Mouse (Mus musculus): Measurements from ENCODE around the gene Syngr4. TPM values are rescaled to one million over a fixed set of nuclear protein-coding genes. Genes with fewer than 3 reads are reported as not detected.
A peak's percentile ranks its signal among the peaks of the same experiment; 100 is the strongest.
"Not testable (repeated sequence)": the region's sequence is repeated elsewhere in the genome, so short reads cannot be mapped to it uniquely, and the experiment has no call there.

Syngr4 gene
- 0.41 TPM in 1 of 2 replicates, not detected in the other for polyA plus RNA-seq (2012; rRNA removed)

DNA sequence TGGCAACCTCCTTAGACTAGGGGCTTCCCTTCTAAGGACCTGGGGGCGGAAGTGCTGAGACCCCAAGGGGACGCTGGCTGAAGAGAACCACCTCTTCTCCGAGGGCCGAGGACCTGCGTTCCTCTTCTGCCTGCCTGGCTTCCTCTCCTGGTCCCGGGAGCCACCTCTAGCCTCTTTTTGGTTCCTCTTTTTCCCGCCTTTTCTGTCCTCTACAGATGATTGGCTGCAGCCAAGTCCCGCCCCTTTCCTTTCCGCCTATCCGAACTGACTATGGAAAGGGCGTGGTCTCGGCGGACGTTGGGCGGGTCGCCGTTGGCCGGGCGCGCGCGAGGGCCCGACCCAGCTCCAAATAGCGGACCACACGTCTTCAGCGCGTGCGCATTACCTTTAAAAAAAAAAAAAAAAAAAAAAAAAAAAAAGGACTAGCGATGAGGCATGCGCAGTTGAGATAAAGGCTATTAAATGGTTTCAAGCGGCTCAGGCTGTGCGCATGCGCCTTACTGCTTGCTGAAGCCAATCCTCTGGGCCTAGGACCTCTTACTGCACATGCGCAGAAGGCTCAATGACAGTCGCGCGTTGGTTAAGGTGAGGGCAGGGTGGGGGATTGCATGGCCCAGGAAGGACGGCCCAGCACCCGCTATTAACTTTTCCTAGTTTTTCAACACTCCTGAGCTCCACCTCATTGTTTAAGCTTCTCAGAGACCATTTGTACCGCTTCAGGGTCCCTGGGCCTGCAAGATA, at the start of gene Syngr4, which contains the start of gene Tmem143:
Gene Syngr4 (minus strand): TSS at position 198 of the 741 bp plus-strand sequence.
Gene Tmem143 (plus strand): TSS at position 425 of the 741 bp plus-strand sequence.
- Histone ChIP-seq H3K36me3 (ENCODE audit: control insufficient read depth, insufficient read depth, low read length) (no peaks in the 10 kb centered on the region), H3K4me3 (ENCODE audit: low read depth, low read length) (peak within 1 kb of the TSS; percentile 71), H3K27ac (ENCODE audit: insufficient read depth, low read depth, low read length) (peak within 1 kb of the TSS; percentile 88), H3K4me1 (ENCODE audit: control insufficient read depth, insufficient read depth, insufficient read length, low read length) (peaks cover 3% of the 10 kb centered on the region), H3K27me3 (ENCODE audit: control insufficient read depth, insufficient read depth, low read length) (no peaks in the 10 kb centered on the region)
- no peak for TF ChIP-seq CTCF (IDR thresholded peaks at IDR 0.05; ENCODE audit: extremely low read depth, insufficient read length, insufficient replicate concordance, low read depth, low read length)
- peak; percentile 84; the same call in 1 of the 2 replicates for TF ChIP-seq POLR2A (IDR thresholded peaks at IDR 0.05; ENCODE audit: low read depth, low read length)
- WGBS, result 1% methylated on average over 40 of the region's 40 CpGs

DNA sequence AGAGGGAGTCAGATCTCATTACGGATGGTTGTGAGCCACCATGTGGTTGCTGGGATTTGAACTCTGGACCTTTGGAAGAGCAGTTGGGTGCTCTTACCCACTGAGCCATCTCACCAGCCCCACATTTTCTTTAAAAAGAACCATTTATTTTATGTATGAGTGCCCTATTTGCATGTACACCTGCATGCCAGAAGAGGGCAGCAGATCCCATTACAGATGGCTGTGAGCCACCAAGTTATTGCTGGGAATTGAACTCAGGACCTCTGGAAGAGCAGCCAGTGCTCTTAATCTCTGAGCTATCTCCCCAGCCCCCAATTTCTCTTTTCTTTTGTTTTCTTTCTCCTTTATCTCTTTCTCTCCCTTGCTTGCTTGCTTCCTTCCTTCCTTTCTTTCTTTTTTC, 46.8 kb upstream of the Syngr4 start:
- not testable (repeated sequence) for H3K27ac ChIP-seq (ENCODE audit: insufficient read depth, low read depth, low read length); H3K4me3 ChIP-seq (ENCODE audit: low read depth, low read length); H3K27me3 ChIP-seq (ENCODE audit: control insufficient read depth, insufficient read depth, low read length); H3K36me3 ChIP-seq (ENCODE audit: control insufficient read depth, insufficient read depth, low read length)
- peak; percentile 19; the same call in 1 of the 2 replicates for TF ChIP-seq CTCF (IDR thresholded peaks at IDR 0.05; ENCODE audit: extremely low read depth, insufficient read length, insufficient replicate concordance, low read depth, low read length)
- 56% methylated on average over 1 of the region's 1 CpGs for WGBS
- H3K4me1 ChIP-seq (ENCODE audit: control insufficient read depth, insufficient read depth, insufficient read length, low read length), result peaks cover 11% of the 10 kb centered on the region

DNA sequence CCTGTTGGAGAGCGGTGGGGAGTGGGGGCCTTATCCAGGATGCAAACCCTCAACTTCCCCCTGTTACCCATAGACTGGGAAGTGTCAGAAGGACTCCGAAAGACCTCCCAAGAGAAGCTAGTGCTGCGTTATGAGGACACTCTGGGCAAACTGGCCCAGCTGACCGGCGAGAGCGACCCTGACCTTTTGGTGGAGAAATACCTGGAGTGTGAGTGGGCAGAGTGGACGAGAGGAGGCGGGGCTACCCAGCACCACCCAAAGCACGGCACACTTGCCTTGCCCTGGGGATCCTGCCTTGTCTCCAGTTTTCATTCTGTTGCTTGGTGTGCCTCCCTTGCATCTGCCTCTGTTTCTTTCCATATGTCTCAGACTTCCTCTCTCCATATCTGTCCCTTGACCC, 45.5 kb upstream of the Syngr4 start:
- Histone ChIP-seq H3K36me3 (ENCODE audit: control insufficient read depth, insufficient read depth, low read length) (no peaks in the 10 kb centered on the region; the same call in 1 of the 2 replicates), H3K4me1 (ENCODE audit: control insufficient read depth, insufficient read depth, insufficient read length, low read length) (peaks cover 11% of the 10 kb centered on the region), H3K4me3 (ENCODE audit: low read depth, low read length) (no peak overlapping the region), H3K27ac (ENCODE audit: insufficient read depth, low read depth, low read length) (no peak overlapping the region), H3K27me3 (ENCODE audit: control insufficient read depth, insufficient read depth, low read length) (no peaks in the 10 kb centered on the region)
- 86% methylated on average over 9 of the region's 9 CpGs for WGBS
- no peak for TF ChIP-seq POLR2A (IDR thresholded peaks at IDR 0.05; ENCODE audit: low read depth, low read length)
- TF ChIP-seq CTCF (IDR thresholded peaks at IDR 0.05; ENCODE audit: extremely low read depth, insufficient read length, insufficient replicate concordance, low read depth, low read length), result no peak

DNA sequence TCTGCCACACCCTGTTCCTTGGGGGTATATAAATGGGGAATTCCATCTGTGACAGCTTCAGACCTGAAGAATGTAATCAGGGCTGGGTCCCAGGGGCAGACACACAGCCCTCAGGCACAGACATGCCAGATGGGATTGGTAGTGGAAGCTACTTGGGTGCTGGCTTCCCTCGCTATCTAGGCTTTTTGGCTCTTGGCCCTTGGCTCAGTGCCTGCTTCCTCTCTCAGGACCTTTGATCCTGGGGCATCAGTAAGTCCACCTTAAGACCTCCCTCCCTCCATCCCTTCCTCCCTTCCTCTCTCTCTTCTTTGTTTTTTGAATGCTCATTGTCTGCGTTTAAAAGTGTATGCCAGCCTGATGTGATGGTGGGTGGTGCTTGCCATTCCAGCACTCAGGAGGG, 43.3 kb upstream of the Syngr4 start:
- H3K4me1 ChIP-seq (ENCODE audit: control insufficient read depth, insufficient read depth, insufficient read length, low read length), result peaks cover 11% of the 10 kb centered on the region
- peak overlapping the region; percentile 52; the same call in 1 of the 2 replicates for H3K27ac ChIP-seq (ENCODE audit: insufficient read depth, low read depth, low read length)

DNA sequence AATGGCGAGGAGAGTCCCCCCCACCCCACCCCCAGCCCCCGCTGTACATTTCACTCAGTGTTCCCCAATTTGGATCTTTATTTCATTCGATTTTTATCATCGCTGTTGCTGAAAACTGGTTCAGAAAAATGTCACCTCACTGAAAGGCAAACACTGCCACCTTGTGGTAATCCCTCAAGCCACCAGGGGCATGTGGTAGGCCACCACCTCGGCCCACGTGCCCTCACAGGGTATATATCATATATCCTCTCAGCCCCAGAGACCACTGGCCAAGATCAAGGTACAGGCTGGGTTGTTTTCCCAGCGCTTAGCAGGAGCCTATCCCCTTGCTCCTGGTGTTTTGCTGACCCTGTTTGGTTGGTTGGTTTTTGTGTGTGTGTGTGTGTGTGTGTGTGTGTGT, 38.6 kb upstream of the Syngr4 start:
- Histone ChIP-seq H3K27ac (ENCODE audit: insufficient read depth, low read depth, low read length) (no peak overlapping the region), H3K4me3 (ENCODE audit: low read depth, low read length) (no peak overlapping the region), H3K27me3 (ENCODE audit: control insufficient read depth, insufficient read depth, low read length) (no peaks in the 10 kb centered on the region), H3K4me1 (ENCODE audit: control insufficient read depth, insufficient read depth, insufficient read length, low read length) (peaks cover 6% of the 10 kb centered on the region), H3K36me3 (ENCODE audit: control insufficient read depth, insufficient read depth, low read length) (peaks cover 4% of the 10 kb centered on the region; the same call in 1 of the 2 replicates)
- TF ChIP-seq CTCF (IDR thresholded peaks at IDR 0.05; ENCODE audit: extremely low read depth, insufficient read length, insufficient replicate concordance, low read depth, low read length) (peak; percentile 67; the same call in 1 of the 2 replicates), POLR2A (IDR thresholded peaks at IDR 0.05; ENCODE audit: low read depth, low read length) (no peak)
- WGBS, result 14% methylated on average over 7 of the region's 7 CpGs

More for the DNA sequence above, 43.3 kb upstream of the Syngr4 start:
- 19% methylated on average over 2 of the region's 2 CpGs for WGBS
- Histone ChIP-seq H3K36me3 (ENCODE audit: control insufficient read depth, insufficient read depth, low read length) (no peaks in the 10 kb centered on the region; the same call in 1 of the 2 replicates), H3K27me3 (ENCODE audit: control insufficient read depth, insufficient read depth, low read length) (no peaks in the 10 kb centered on the region), H3K4me3 (ENCODE audit: low read depth, low read length) (no peak overlapping the region)
- TF ChIP-seq CTCF (IDR thresholded peaks at IDR 0.05; ENCODE audit: extremely low read depth, insufficient read length, insufficient replicate concordance, low read depth, low read length), result no peak
- no peak for TF ChIP-seq POLR2A (IDR thresholded peaks at IDR 0.05; ENCODE audit: low read depth, low read length)

DNA sequence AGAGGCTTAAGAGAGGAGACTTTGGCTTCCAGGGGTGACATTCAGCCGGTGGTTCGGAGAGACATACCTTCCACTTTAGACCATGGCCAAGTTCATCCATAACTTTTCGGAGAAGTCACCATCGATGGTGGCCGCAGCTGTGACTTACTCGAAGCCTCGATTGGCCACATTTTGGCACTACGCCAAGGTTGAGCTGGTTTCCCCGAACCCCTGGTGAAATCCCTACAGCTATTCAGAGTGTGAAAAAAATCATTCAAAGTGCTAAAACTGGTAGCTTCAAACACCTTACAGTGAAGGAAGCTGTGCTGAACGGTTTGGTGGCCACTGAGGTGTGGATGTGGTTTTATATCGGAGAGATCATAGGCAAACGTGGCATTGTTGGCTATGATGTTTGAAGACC, 37.3 kb upstream of the Syngr4 start:
- H3K4me3 ChIP-seq (ENCODE audit: low read depth, low read length); H3K27ac ChIP-seq (ENCODE audit: insufficient read depth, low read depth, low read length); H3K4me1 ChIP-seq (ENCODE audit: control insufficient read depth, insufficient read depth, insufficient read length, low read length); H3K36me3 ChIP-seq (ENCODE audit: control insufficient read depth, insufficient read depth, low read length); H3K27me3 ChIP-seq (ENCODE audit: control insufficient read depth, insufficient read depth, low read length): not testable (repeated sequence)
- 79% methylated on average over 12 of the region's 12 CpGs for WGBS

DNA sequence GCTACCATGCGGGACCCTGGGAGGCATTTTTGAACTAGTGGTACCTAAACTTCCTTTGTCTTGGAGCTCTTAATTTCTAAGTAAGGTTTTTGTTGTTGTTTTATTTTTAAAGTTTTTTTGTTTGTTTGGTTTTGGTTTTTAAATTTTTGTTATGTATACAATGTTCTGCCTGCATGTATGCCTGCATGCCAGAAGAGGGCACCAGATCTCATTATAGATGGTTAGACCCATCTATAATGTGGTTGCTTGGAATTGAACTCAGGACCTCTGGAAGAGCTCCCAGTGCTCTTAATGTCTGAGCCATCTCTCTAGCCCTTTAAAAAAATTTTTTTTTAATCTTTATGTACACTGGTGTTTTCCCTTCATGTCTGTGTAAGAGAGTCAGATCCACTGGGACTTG, 33.2 kb upstream of the Syngr4 start:
- 98% methylated on average over 1 of the region's 1 CpGs for WGBS

More for the DNA sequence above, 33.2 kb upstream of the Syngr4 start:
- Histone ChIP-seq H3K4me1 (ENCODE audit: control insufficient read depth, insufficient read depth, insufficient read length, low read length) (peaks cover under 1% of the 10 kb centered on the region; the same call in 1 of the 2 replicates), H3K27me3 (ENCODE audit: control insufficient read depth, insufficient read depth, low read length) (no peaks in the 10 kb centered on the region), H3K36me3 (ENCODE audit: control insufficient read depth, insufficient read depth, low read length) (peaks cover 4% of the 10 kb centered on the region; the same call in 1 of the 2 replicates), H3K4me3 (ENCODE audit: low read depth, low read length) (no peak overlapping the region), H3K27ac (ENCODE audit: insufficient read depth, low read depth, low read length) (no peak overlapping the region)
- TF ChIP-seq CTCF (IDR thresholded peaks at IDR 0.05; ENCODE audit: extremely low read depth, insufficient read length, insufficient replicate concordance, low read depth, low read length) (no peak), POLR2A (IDR thresholded peaks at IDR 0.05; ENCODE audit: low read depth, low read length) (no peak)

Measured in small intestine, adult 2 months (tissue).